Mouse (Mus musculus): ENCODE results near the gene Hes2. TPM values are rescaled to one million over a fixed set of nuclear protein-coding genes. Genes with fewer than 3 reads are reported as not detected.

Hes2 gene
- total and polyA plus RNA-seq, 3 experiments: 0.04 to 0.33 TPM; not detected in 1

- no peaks in the 10 kb centered on the region for H3K27me3 ChIP-seq (ENCODE audit: insufficient read depth, low read length)
- H3K36me3 ChIP-seq (replicated peaks): peaks cover 60% of the 10 kb centered on the region
- peaks cover 33% of the 10 kb centered on the region for H3K4me1 ChIP-seq (ENCODE audit: insufficient read depth, low read depth, low read length)
- TF ChIP-seq GATA2 (IDR thresholded peaks at IDR 0.05; ENCODE audit: borderline replicate concordance, low read depth, low read length) (no peak), GATA1 (IDR thresholded peaks at IDR 0.05; ENCODE audit: borderline replicate concordance, low read length) (no peak), CTCF (IDR thresholded peaks at IDR 0.05; ENCODE audit: low read depth, low read length) (no peak), TAL1 (conservative IDR thresholded peaks at IDR 0.05; ENCODE audit: low read depth, low read length) (no peak), POLR2AphosphoS5 (IDR thresholded peaks at IDR 0.05; ENCODE audit: insufficient replicate concordance, low read depth, low read length) (no peak)
- H3K9me3 ChIP-seq (replicated peaks): no peaks in the 10 kb centered on the region
- DNase-seq (ENCODE audit: low spot score) (no peak), ATAC-seq (ENCODE audit: extremely low read depth, insufficient number of reproducible peaks, low FRiP score, poor library complexity, severe bottlenecking) (no peak)
- H3K4me3 ChIP-seq (ENCODE audit: low read depth, low read length): no peak overlapping the region
These were observed 51.0 kb downstream of the Hes2 start for GRCm38 (mm10) chr4:152209623-152210022.

Other genes with a start within 250 kb of the Hes2 start
- gene Dnajc11, start 225.2 kb upstream of the Hes2 start, total RNA-seq (2014; fragmentation: Nextera tagmentation): 40.5 and 51.1 TPM in 2 replicates
- 69.6 and 97.1 TPM in 2 replicates for gene Dnajc11, start 225.2 kb upstream of the Hes2 start, total RNA-seq (2017)
- 43.7 and 67.2 TPM in 2 replicates for gene Dnajc11, start 225.2 kb upstream of the Hes2 start, polyA plus RNA-seq (2012)
- 2.0 and 3.0 TPM in 2 replicates for gene Thap3, start 169.9 kb upstream of the Hes2 start, total RNA-seq (2014; fragmentation: Nextera tagmentation)
- 0.82 and 1.6 TPM in 2 replicates for gene Thap3, start 169.9 kb upstream of the Hes2 start, total RNA-seq (2017)
- 4.2 and 5.5 TPM in 2 replicates for gene Thap3, start 169.9 kb upstream of the Hes2 start, polyA plus RNA-seq (2012)
- 2.9 and 3.7 TPM in 2 replicates for gene Phf13, start 162.6 kb upstream of the Hes2 start, total RNA-seq (2014; fragmentation: Nextera tagmentation)
- gene Phf13, start 162.6 kb upstream of the Hes2 start, total RNA-seq (2017): 2.0 and 2.3 TPM in 2 replicates
- gene Phf13, start 162.6 kb upstream of the Hes2 start, polyA plus RNA-seq (2012): 5.4 and 6.6 TPM in 2 replicates
- gene Klhl21, start 150.1 kb upstream of the Hes2 start, total RNA-seq (2014; fragmentation: Nextera tagmentation): 2.4 and 4.1 TPM in 2 replicates
- gene Klhl21, start 150.1 kb upstream of the Hes2 start, total RNA-seq (2017): 3.8 and 4.4 TPM in 2 replicates
- gene Klhl21, start 150.1 kb upstream of the Hes2 start, polyA plus RNA-seq (2012): 12.2 and 13.5 TPM in 2 replicates
- 13.9 and 24.5 TPM in 2 replicates for gene Zbtb48, start 131.2 kb upstream of the Hes2 start, total RNA-seq (2014; fragmentation: Nextera tagmentation)
- gene Zbtb48, start 131.2 kb upstream of the Hes2 start, total RNA-seq (2017): 9.3 and 9.8 TPM in 2 replicates
- gene Zbtb48, start 131.2 kb upstream of the Hes2 start, polyA plus RNA-seq (2012): 12.4 and 13.4 TPM in 2 replicates
- gene Tas1r1, start 120.3 kb upstream of the Hes2 start, total RNA-seq (2014; fragmentation: Nextera tagmentation): 0.24 TPM in 1 of 2 replicates, not detected in the other
- 0.06 and 0.27 TPM in 2 replicates for gene Tas1r1, start 120.3 kb upstream of the Hes2 start, total RNA-seq (2017)
- 0.02 and 0.04 TPM in 2 replicates for gene Tas1r1, start 120.3 kb upstream of the Hes2 start, polyA plus RNA-seq (2012)
- gene Nol9, start 119.5 kb upstream of the Hes2 start, total RNA-seq (2014; fragmentation: Nextera tagmentation): 47.5 and 58.2 TPM in 2 replicates
- 34.2 and 35.1 TPM in 2 replicates for gene Nol9, start 119.5 kb upstream of the Hes2 start, total RNA-seq (2017)
- gene Nol9, start 119.5 kb upstream of the Hes2 start, polyA plus RNA-seq (2012): 63.5 and 96.9 TPM in 2 replicates
- gene Plekhg5, start 86.4 kb upstream of the Hes2 start, total RNA-seq (2014; fragmentation: Nextera tagmentation): 0.87 and 3.9 TPM in 2 replicates
- gene Plekhg5, start 86.4 kb upstream of the Hes2 start, total RNA-seq (2017): 1.6 and 1.7 TPM in 2 replicates
- 4.0 and 4.1 TPM in 2 replicates for gene Plekhg5, start 86.4 kb upstream of the Hes2 start, polyA plus RNA-seq (2012)
- gene Tnfrsf25, start 42.9 kb upstream of the Hes2 start, total RNA-seq (2014; fragmentation: Nextera tagmentation): not detected in 2 replicates
- gene Tnfrsf25, start 42.9 kb upstream of the Hes2 start, total RNA-seq (2017): 0.29 TPM in 1 of 2 replicates, not detected in the other
- not detected in 2 replicates for gene Tnfrsf25, start 42.9 kb upstream of the Hes2 start, polyA plus RNA-seq (2012)
- 9.3 and 16.4 TPM in 2 replicates for gene Espn, start 6.5 kb upstream of the Hes2 start, total RNA-seq (2014; fragmentation: Nextera tagmentation)
- 4.2 and 4.3 TPM in 2 replicates for gene Espn, start 6.5 kb upstream of the Hes2 start, total RNA-seq (2017)
- 48.0 and 61.7 TPM in 2 replicates for gene Espn, start 6.5 kb upstream of the Hes2 start, polyA plus RNA-seq (2012)
- 17.1 and 22.1 TPM in 2 replicates for gene Acot7, start 19.3 kb downstream of the Hes2 start, total RNA-seq (2014; fragmentation: Nextera tagmentation)
- gene Acot7, start 19.3 kb downstream of the Hes2 start, total RNA-seq (2017): 17.6 and 18.6 TPM in 2 replicates
- gene Acot7, start 19.3 kb downstream of the Hes2 start, polyA plus RNA-seq (2012): 46.2 and 51.1 TPM in 2 replicates
- not detected in 2 replicates for gene Gpr153, start 115.4 kb downstream of the Hes2 start, total RNA-seq (2014; fragmentation: Nextera tagmentation)
- 0.05 TPM in 1 of 2 replicates, not detected in the other for gene Gpr153, start 115.4 kb downstream of the Hes2 start, total RNA-seq (2017)
- 0.03 and 0.09 TPM in 2 replicates for gene Gpr153, start 115.4 kb downstream of the Hes2 start, polyA plus RNA-seq (2012)
- gene Hes3, start 132.8 kb downstream of the Hes2 start, total RNA-seq (2014; fragmentation: Nextera tagmentation): not detected in 2 replicates
- not detected in 2 replicates for gene Hes3, start 132.8 kb downstream of the Hes2 start, total RNA-seq (2017)
- not detected in 2 replicates for gene Hes3, start 132.8 kb downstream of the Hes2 start, polyA plus RNA-seq (2012)
- gene Icmt, start 138.4 kb downstream of the Hes2 start, total RNA-seq (2014; fragmentation: Nextera tagmentation): 19.0 and 21.9 TPM in 2 replicates
- gene Icmt, start 138.4 kb downstream of the Hes2 start, total RNA-seq (2017): 21.5 and 24.6 TPM in 2 replicates
- gene Icmt, start 138.4 kb downstream of the Hes2 start, polyA plus RNA-seq (2012): 19.0 TPM in 2 replicates
- not detected in 2 replicates for gene Rnf207, start 160.1 kb downstream of the Hes2 start, total RNA-seq (2014; fragmentation: Nextera tagmentation)
- gene Rnf207, start 160.1 kb downstream of the Hes2 start, total RNA-seq (2017): 0.11 and 0.52 TPM in 2 replicates
- not detected in 2 replicates for gene Rnf207, start 160.1 kb downstream of the Hes2 start, polyA plus RNA-seq (2012)
- gene Rpl22, start 166.9 kb downstream of the Hes2 start, total RNA-seq (2014; fragmentation: Nextera tagmentation): 543 and 552 TPM in 2 replicates
- gene Rpl22, start 166.9 kb downstream of the Hes2 start, total RNA-seq (2017): 1,450 and 1,748 TPM in 2 replicates
- gene Rpl22, start 166.9 kb downstream of the Hes2 start, polyA plus RNA-seq (2012): 38.3 and 54.2 TPM in 2 replicates
- gene Chd5, start 179.8 kb downstream of the Hes2 start, total RNA-seq (2014; fragmentation: Nextera tagmentation): not detected in 2 replicates
- gene Chd5, start 179.8 kb downstream of the Hes2 start, total RNA-seq (2017): under 0.01 TPM in 2 replicates
- 0.01 TPM in 2 replicates for gene Chd5, start 179.8 kb downstream of the Hes2 start, polyA plus RNA-seq (2012)

All from G1E (cell line).